Mouse (Mus musculus): ENCODE results near the gene Vkorc1.

The Vkorc1 gene

DNA sequence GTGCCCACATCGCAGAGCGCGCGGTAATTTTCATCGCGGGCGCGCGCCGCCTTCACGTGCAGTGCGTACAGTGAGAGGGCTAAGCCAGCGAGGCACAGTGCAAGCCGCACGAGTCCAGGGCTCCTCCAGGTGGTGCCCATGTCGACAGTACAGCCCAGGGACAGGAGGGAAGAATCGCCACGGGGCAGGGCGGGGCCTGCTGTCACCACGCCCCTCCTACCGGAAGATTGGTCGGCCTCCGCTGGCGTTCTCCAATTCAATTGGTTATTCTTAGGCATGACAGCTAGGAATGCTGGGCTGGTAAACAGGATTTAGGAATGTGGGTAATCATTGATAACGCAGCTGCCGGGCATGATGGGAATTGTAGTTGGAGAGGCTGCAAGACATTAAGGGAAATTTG is at the start of gene Vkorc1, which contains the start of gene Gm21974:
Gene Vkorc1 (minus strand): TSS at position 176 of the 400 bp plus-strand sequence.
Gene Gm21974 (minus strand): TSS at position 13 of the 400 bp plus-strand sequence.
- in situ Hi-C loops (cut with MboI; ENCODE audit: unreplicated experiment in 2 of 2) = no loop called here

- in situ Hi-C loops (cut with MboI; ENCODE audit: unreplicated experiment in 2 of 2) = loop anchor here (5.0 to 10.0 kb wide), 4 partner anchors 140 to 580 kb away; partner anchors contain the start of gene Hsd3b7 (in 1 of the 2)
Observed at GRCm38 (mm10) chr7:127944614-127945013, 49.2 kb upstream of the Vkorc1 start.

- in situ Hi-C loops (cut with MboI; ENCODE audit: unreplicated experiment in 2 of 2) = loop anchor here (5.0 to 10.0 kb wide), 4 partner anchors 137 to 577 kb away; partner anchors contain the start of gene Hsd3b7 (in 1 of the 2)
Observed at GRCm38 (mm10) chr7:127942097-127942496, 46.7 kb upstream of the Vkorc1 start.

GRCm38 (mm10) chr7:127936216-127936884 is 40.9 kb upstream of the Vkorc1 start:
- in situ Hi-C loops (cut with MboI; ENCODE audit: unreplicated experiment in 2 of 2) = loop anchor here in 1 of 2 experiments (5.0 kb wide), 1 partner anchor 164 kb away; no protein-coding TSS in a partner anchor

GRCm38 (mm10) chr7:127935748-127936159 is 40.3 kb upstream of the Vkorc1 start:
- in situ Hi-C loops (cut with MboI; ENCODE audit: unreplicated experiment in 2 of 2) = loop anchor here in 1 of 2 experiments (5.0 kb wide), 1 partner anchor 163 kb away; no protein-coding TSS in a partner anchor

GRCm38 (mm10) chr7:127935028-127935722 is 39.8 kb upstream of the Vkorc1 start:
- in situ Hi-C loops (cut with MboI; ENCODE audit: unreplicated experiment in 2 of 2) = loop anchor here in 1 of 2 experiments (5.0 kb wide), 1 partner anchor 163 kb away; no protein-coding TSS in a partner anchor

DNA sequence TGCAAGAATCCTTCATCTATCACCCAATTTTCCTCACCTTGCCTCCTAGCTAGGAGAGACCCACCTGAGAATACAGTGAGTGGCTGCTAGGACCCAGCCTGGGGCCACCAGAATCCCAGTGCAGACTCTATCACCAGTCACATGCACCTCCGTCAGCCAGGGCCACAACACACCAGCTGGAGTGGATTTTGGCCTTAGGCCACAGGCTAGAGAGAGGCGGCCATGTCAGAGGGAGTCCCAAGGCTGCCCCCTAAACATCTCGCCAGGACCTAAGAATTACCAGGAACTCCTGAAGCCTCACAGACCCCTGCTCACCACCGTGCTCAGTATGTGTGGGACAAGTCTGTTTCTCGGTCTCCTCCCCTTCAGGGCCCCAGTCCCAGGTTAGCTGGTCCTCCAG is 38.7 kb upstream of the Vkorc1 start:
- in situ Hi-C loops (cut with MboI; ENCODE audit: unreplicated experiment in 2 of 2) = no loop called here

DNA sequence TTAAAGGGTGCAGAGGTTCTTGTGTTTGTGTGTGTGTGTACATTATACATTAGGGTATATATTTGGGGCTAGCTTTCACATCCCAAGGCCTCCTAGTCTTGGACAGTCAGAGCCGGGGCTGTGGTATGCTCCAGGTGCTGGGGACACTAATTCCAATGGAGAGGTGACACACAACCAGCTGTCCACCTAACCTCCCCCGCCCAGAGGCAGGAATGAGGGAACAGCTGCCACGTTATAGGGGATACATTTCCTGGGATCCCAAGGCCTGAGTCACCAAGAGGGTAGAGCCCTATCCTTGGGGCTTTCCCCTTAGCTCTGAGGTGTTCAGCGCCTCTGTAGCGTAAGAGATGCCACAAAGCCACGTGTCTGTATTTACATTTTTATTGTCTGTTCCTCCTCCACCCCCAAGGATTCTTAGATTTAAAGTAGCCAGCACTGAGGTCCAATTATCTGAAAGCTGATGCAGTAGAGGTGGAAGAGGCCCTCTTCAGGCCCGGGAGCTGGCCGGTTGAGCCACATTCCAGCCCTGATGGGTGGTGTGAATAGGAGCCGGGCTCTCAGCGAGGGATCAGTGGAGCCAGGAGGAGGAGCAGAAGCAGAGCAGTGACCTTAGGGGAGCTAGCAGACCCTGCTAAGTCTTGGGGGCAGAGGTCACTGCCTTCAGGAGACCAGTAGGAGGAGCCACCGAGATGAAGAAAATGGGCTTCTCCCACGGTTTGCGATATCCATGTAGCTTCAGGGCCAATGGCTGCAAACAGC is 37.0 kb upstream of the Vkorc1 start:
- in situ Hi-C loops (cut with MboI; ENCODE audit: unreplicated experiment in 2 of 2) = no loop called here

- in situ Hi-C loops (cut with MboI; ENCODE audit: unreplicated experiment in 2 of 2) = no loop called here
Observed at GRCm38 (mm10) chr7:127931351-127932135, 36.1 kb upstream of the Vkorc1 start.

DNA sequence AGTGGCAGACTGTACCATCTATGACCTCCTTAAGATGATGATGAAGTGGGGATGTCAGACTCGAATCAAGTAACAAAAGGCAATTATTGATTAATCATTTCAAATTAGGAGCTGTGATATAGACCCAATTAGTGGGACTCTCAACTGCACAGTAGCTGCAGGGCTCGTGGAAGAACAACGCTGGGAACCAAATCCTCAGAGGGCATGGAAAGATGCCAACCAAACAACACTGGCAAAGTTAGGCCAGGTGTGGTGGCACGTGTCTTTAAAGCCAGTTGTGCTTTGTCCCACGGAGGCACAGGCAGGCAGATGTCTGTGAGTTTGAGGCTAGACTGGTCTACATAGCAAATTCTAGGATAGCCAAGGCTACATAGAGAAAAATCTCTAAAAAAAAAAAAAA is 35.2 kb upstream of the Vkorc1 start:
- in situ Hi-C loops (cut with MboI; ENCODE audit: unreplicated experiment in 2 of 2) = no loop called here

- in situ Hi-C loops (cut with MboI; ENCODE audit: unreplicated experiment in 2 of 2) = no loop called here
Observed at GRCm38 (mm10) chr7:127929923-127930322, 34.5 kb upstream of the Vkorc1 start, which contains the start of gene Prss8. TSS of gene Prss8 (minus strand) at chr7:127930104.

- in situ Hi-C loops (cut with MboI; ENCODE audit: unreplicated experiment in 2 of 2) = no loop called here
Observed at GRCm38 (mm10) chr7:127928596-127928995, 33.2 kb upstream of the Vkorc1 start.

DNA sequence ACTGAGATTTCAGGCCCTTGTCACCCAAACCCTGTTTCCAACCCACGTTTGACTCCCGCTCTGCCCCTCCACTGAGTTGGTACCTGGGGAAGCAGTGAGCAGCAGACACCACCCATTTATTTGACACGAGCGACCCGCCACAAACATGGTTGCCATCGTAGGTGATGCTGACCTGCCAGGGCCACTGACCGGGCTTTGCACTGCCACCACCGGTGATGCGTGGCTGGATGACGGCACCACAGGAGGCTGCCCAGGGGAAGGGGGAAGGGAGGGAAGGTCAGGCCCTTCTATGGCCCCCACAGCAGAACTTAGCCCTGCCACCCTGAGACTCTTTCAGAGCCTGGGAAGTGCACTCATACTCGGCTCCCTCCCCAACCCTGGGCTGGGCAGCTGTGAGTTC is 32.3 kb upstream of the Vkorc1 start:
- in situ Hi-C loops (cut with MboI; ENCODE audit: unreplicated experiment in 2 of 2) = no loop called here

- in situ Hi-C loops (cut with MboI; ENCODE audit: unreplicated experiment in 2 of 2) = no loop called here
Observed at GRCm38 (mm10) chr7:127926846-127927245, 31.4 kb upstream of the Vkorc1 start.

DNA sequence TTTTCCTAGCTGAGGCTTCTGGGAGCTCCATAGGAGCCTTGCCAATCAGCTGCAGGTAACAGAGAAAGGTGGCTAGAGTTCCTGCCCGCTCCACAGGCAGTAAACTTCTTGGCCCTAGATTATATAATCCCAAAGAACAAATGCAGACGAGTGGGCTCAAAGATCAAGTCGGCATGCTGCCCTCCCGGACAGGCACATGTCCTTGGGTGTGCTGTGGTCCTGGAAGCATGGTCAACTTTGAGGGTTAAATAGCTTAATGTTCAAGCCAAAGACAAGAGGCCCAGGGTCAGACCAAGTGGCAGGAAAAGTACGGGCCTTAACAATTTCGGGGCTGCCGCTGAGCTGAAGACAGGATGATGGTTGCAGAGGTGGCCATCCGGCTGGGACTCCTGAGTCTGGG is 30.6 kb upstream of the Vkorc1 start:
- in situ Hi-C loops (cut with MboI; ENCODE audit: unreplicated experiment in 2 of 2) = no loop called here

- in situ Hi-C loops (cut with MboI; ENCODE audit: unreplicated experiment in 2 of 2) = no loop called here
Observed at GRCm38 (mm10) chr7:127925252-127925651, 29.8 kb upstream of the Vkorc1 start.

GRCm38 (mm10) chr7:127923714-127924113 is 28.3 kb upstream of the Vkorc1 start:
- in situ Hi-C loops (cut with MboI; ENCODE audit: unreplicated experiment in 2 of 2) = no loop called here

DNA sequence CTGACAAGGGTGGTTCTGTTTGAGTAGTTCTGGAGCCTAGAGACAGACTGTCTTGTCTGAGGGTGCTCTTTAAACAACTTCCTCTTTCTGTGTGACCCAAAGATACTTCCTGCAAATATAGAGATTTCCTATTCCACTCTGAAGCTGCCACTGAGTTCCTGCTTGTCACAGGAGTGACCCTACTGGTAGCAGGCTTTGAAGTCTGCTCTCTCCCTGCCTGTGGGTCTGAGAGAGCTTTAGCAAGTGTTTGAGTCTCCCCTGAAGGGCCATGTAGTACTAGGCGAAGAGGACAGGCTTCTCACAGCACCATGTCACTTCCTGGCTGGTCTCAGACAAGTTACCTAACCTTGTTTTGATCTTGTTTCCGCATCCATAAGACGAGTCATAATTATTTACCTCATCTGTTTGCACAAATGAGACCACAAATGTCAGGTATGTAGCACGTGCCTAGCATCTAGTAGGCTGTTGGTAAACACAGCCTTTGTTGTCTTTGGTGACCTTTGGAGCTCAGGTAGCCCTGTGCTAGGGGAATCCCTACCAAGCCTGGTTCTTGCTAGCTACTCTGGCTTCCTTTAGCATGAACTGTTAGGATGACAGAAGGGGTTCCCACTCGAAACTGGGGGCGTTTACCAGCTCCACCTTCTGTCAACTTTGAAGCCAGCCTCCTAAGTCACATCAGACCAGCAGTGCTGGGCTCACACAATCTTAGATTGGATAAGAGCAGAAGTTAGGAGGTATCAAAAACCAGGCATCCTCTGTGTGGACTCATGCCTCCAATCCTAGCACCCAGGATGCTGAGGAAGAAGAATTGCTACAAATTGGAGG is 27.2 kb upstream of the Vkorc1 start:
- in situ Hi-C loops (cut with MboI; ENCODE audit: unreplicated experiment in 2 of 2) = no loop called here

GRCm38 (mm10) chr7:127921516-127921915 is 26.1 kb upstream of the Vkorc1 start:
- in situ Hi-C loops (cut with MboI; ENCODE audit: unreplicated experiment in 2 of 2) = no loop called here

All from v-Abl transformed pro-B cells (cell line).